Mouse (Mus musculus) megakaryocyte-erythroid progenitor cell, adult 5-6 weeks (primary cell): ENCODE results near the gene Mcm6. TPM values are rescaled to one million over a fixed set of nuclear protein-coding genes. Genes with fewer than 3 reads are reported as not detected.

Source experiments
- ATAC-seq: replicated peaks from 2 replicates; pipeline ENCODE4 v1.8.0; 2016; ENCODE audit warnings: mild to moderate bottlenecking, inconsistent platforms; ENCODE audit not compliant: severe bottlenecking, poor library complexity, low FRiP score, low TSS enrichment
- total RNA-seq, 2 experiments: library from RNA; stranded (forward) in 1 of 2; stranded (reverse) in 1 of 2; fragments of 200-1000, 215-1000 nt in 1 of 2; fragments of >200 nt in 1 of 2; fragmentation: Nextera tagmentation in 1 of 2; gene quantifications; 2 replicates each; pipeline ENCODE4 v1.2.3; 2014 to 2017

The Mcm6 gene
- total RNA-seq (2014; fragmentation: Nextera tagmentation) (286 and 335 TPM in 2 replicates), total RNA-seq (2017) (447 and 543 TPM in 2 replicates)

DNA sequence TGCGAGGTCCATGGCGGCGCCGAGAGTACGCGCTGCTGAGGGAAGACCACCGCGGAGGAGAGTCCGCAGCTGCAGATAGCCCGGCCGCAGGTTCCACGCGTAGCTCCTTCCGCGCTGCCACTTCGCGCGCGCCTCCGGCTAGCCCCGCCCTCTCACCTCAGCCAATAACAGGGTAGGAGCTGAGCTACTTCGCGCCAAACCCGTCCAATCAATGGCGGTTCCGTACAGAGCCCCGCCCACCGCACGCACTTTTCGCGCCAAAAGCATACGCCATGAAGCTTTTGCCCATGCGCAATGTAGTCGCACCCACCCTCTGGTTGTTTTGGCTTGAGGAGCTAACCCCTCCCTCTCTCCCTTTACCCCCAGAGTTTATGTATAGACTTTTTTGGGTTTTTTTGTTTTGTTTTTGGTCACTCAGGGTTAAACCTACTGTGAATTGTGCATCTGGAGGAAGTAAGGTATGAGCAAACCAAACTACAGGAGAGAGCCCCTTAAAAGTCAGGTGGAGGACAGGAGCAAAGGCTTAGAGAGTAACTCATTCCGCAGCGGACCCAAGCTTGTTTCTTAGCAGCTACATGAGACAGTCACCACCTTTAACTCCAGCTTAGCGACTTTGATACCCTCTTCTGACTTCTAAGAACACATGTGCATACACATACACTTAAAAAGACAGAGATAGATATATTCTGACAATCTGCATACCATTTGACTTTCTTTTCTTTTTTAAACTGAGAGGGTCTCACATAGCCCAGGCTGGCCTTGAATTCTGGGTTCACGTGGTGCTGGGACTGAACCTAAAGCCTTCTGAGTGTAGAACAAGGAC, at the start of gene Mcm6:
Mcm6 (minus strand) TSS at position 111 of the 823 bp plus-strand sequence.
- ATAC-seq = peak; percentile 87

DNA sequence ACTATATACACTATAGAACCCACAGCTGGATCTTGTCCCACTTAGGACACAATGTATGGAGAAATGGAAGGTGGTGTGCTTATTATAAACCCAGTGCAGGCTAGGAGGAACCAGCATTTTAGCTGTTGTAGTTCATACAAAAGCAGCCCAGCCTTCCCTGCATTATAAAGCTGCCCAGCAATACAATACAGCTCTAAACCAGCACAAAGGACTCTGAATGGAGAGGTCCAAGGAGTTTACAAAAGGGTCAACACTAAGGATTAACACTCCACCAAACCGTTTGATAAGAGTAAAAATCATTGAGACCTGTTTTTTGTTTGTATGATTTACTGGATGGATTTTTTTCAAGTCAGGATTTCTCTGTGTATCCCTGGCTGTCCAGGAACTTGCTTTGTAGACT, 47.4 kb upstream of the Mcm6 start:
- no peak for ATAC-seq

DNA sequence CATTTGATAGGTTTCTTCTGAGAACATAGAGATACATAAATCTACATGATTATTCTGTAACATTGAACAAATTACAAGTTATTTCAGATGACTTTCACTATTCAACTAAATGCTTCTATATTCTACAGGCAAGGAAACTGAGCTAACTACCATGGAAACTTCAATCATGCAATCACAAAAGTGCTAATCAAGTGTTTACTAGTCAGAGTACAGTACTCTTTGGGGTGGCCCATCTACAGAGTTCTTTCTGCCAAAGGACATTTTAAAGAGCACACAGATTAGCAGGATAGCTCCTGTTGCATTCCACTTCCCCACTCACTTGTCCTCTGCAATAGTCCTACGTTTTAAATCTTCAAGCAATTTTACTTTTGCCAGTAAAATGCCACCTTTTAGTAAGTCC, 46.2 kb upstream of the Mcm6 start:
- ATAC-seq = no peak

DNA sequence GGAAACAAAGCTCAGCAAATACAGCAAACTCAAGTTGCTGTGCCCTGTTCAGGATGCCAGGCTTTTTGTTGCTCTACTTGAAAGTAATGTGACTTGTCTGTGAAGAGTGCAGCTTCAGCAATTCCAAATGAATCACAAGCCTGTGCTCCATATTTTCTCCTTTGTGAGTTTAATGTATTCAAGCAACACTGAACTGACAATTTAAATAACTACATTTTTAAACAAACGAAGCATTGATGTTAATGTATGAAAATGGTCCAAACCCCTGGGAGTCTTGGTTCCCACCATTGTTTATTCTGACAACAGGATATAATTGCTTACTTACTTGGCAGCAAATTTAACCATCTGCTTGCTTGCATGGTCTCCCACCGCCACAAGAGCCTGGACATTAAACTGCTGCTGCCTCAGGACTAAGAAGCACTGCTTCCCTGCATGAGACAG, 45.6 kb upstream of the Mcm6 start:
- ATAC-seq = no peak

DNA sequence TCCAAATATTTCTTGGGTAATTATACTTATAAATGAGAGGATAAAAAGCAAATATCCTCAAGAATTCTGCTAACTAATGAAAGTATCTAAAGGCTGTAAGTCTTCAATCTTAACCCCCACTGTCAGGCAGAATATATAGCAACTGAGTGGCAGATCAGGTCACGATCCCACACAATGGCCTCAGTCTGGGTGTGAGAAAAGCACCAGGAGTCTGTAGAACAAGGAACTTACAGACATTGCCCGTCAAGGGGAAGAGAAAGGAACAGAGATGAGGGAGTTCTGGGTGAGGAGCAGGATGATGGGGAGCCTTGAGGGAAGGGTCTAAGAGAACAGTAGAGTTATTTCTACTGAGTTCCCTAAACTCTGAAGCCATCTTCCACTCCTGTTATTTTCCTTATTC, 41.5 kb upstream of the Mcm6 start:
- no peak for ATAC-seq

DNA sequence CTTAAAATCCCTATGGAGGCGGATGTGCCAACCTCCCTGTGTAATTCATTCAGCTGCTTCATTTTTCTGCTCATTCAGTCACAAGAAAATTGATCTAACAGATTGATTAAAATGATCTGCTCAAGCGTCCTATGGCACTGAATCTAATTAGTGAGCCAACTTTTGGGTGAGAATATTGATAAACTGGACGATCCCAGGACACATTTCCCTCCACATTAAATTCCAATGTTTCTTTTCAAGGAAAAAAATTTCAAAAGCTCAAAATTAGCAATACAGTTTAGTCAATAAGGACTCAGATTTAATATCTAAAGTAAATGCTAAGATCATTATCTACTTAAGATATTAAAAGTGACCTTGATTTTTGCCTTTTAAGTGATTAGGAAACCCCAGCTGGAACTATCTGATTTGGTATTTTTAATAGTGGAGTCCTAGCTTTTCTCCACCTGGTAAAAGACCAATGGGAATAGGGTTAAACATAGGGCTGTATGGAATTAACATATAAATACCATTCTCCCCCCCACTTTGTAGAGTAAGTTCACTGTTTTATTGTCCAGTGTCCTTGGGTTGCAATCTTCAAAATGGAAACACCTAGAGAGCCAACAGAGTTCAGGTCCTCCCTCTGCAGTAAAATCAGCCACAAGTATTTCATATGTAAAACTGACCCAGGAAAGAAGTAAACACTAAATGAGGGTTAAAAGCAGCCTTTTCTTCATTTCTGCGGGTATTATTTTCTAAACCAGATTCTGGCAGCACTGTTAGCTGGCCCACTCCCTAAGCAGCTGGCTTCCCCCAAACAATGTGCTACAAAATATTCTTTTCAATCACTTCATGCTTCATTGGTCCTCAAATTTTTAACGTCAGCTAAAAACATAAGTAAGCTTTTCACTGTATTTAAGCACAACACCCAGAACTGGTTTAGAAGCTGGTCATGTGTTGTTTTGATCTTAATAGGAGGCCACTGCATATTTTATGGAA, 40.8 kb upstream of the Mcm6 start:
- ATAC-seq = no peak

DNA sequence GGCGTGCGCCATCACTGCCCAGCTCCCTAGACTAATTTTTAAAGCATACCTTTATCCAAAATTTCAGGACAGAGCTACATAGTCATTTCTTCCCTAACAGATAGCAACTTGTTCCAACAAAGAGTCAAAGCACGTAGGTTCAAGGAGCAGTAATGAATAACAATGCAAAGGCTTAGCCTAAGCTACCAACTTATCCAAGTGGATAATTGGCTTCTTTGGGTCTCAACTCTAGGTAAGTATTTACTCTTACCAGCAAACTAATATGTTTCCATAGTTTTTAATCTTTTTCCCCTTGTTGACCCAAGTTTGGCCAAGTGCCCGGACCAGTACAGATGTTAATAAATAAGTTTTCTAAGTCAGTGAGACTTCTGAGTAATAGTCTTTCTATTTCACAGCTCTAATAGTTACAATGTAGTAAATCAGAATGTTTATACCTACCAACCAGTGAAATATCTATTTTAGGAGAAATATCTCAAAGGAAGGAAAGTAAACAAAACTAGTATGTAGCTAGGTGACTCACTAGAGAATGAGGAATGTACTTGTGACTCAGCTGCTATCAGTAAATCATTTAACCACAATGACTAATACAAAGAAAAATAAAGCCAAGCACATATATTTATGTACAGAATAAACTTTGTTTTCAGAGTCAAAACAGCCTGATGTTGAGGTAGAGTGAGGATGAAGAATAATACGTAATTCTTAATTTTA, 39.4 kb upstream of the Mcm6 start:
- peak; percentile 78 for ATAC-seq

DNA sequence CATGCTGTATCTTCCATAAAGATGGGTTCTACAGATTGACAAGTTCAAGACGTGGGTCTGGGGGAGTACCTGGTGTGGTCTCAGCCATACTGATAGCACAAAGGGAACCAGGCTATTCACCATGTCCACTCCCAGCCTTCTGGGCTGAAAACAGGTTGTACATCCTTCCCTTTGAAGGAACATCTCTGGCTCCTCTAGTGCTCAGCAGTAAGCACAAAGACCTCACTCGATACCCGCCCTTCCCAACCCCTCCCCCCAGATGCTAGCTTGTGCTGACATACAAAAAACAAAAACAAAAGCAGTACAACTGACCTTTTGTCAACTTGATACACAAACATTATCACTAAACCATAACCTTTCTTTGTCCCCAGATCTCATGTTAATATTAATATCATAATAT, 35.2 kb upstream of the Mcm6 start:
- ATAC-seq = no peak

DNA sequence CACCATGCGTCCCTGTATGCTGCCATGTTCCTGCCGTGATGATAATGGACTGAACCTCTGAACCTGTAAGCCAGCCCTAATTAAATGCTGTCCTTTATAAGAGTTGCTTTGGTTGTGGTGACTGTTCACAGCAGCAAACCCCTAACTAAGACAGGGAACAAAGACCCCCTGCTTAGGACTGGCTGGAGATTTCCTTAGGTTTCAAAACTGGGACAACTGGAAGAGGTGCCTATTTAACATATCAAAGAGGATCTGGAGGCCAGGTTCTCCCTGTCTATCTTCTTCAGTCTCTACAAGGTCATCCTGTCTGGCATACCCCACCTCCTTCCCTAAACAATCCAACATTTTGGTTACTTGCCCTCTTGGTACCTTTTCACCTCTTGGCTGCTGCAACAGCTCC, 32.9 kb upstream of the Mcm6 start:
- no peak for ATAC-seq

DNA sequence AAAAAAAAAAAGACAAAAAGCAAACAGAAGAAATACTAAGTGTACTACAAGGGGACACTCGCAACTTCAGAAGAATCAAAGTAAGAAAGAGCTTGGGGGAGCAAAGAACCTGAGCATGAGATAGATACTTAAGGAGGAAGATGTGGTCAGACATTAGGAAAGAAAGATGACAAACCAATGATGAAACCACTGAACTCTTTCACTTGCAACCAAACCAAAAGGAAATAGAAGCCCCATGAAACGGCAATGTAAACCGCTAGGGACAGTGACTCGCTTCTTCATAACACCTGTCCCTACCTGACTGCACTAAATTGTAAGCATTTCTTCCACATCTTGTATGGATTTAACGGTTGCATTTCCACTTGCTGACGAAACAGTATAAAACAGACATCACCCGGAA, 27.0 kb upstream of the Mcm6 start:
- no peak for ATAC-seq

DNA sequence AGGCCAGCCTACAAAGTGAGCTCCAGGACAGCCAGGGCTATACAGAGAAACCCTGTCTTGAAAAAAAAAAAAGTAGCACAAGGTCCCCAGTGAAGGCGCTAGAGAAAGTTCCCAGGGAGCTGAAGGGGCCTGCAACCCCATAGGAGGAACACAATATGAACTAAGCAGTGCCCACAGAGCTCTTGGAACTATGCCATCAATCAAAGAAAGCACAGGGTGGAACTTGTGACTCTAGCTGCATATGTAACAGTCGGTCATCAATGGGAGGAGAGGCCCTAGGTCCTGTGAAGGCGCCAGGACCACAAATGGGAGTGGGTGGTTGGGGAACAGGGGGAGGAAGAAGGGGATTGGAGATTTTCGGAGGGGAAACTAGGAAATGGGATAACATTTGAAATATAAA, 17.4 kb upstream of the Mcm6 start:
- no peak for ATAC-seq

DNA sequence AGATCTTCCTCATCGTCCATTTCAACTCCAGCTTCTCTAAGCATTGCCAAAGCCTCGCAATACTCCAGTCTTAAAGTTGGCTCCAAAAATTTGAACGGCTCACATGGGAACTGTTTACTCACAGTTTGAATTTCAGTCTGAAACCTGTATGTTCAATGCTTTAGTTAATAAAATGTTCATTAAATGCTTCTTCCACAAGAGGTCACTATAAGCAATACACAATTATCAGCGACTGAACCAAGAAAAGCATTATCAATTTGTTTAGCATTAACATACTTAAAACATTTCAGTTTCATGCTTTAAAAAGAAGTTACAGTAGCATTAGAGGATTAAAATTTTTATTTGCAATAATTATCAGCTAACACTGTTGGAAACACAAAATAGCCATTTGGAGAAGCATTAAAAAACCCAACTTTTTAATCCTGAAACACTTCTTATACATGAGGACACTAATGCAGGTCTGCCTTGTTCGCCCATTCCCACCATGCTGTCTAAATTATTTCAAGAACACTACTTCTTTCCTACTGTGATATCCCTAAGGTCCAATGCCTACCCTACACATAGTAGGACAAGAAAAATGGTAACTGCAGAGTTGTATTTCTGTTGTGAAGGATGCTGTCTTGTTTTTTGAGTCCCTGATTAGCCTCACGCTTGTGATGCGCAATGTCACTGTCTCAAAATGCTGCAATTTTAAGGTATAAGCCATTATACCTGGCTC, 12.8 kb upstream of the Mcm6 start:
- ATAC-seq = no peak

DNA sequence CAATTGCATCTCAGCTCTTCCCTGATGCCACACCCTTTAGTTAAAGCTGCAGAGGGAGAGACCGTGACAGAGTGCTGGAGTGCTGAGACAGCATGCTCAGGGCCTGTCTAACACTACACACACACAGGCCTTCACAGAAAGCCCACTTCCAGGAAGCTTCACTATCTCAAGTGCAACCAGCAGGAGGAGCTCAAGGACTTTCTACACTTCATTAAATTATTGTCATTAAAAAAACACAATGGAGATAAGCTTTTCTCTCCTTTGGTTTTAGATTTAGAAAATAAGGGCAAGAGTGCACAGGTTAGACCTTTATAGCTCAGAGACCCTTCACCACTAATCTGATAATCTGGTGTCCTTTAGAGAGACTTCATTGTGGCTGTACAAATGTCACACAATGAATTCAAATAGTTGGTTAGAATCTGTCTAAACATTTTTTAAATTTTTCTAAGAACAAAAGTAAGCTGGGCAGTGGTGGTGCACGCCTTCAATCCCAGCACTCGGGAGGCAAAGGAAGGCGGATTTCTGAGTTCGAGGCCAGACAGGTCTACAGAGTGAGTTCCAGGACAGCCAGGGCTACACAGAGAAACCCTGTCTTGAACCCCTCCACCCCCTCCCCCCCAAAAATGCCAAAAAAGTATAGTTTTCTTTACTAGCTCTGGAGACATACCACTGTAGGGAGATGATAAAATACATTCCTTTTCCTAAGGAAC, 9.4 kb upstream of the Mcm6 start:
- ATAC-seq = peak; percentile 83

DNA sequence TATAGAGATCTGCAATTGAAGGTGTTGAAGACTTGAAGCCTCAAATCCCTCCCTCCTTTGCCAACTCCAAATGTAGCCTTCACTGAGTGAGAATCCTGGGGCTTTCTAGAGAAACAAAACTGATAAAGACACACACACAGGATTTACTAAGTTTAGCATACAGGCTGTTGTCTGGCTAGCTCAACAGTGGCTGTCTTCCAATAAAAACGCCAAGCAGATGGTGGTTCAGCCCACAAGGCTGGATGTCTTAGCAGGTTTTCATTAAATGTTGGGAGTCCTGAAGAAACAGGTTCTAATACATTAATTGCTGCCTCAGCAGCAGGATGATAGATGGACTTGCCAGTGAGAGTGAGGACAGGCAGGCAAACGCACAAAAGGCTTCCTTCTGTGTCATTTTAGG, 1.1 kb upstream of the Mcm6 start:
- ATAC-seq = no peak; the same call in 1 of the 2 replicates

DNA sequence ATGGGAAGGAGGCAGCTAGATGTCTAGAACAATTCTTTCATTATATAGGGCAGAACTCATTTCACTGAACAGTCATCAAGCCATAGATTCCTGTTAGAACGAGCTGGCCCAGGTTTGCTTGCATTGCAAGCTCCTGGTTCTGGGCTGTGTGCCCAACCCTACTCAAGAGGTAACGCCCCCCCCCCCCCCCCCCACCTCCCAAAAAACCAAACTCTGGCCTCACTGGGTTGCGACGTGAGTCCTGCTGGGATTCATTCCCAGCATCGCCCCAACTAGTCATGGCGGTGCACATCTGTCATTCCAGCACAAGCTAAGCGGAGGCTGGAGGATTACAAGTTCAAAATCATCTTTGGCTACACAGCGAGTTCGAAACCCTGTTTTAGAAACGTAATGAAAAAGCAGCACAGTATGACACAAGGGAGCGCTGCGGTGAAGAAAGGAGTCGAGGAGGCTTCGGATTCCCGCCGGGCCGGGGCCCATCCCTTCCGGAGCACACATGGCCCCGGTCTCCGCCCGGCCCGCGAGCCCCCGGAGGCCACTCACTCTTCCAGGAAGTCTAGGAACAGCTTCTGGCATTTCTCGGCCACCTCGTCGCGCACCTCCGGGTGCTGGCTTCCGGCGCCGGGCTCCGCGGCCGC, 429 bp downstream of the Mcm6 start:
- peak; percentile 11 for ATAC-seq

DNA sequence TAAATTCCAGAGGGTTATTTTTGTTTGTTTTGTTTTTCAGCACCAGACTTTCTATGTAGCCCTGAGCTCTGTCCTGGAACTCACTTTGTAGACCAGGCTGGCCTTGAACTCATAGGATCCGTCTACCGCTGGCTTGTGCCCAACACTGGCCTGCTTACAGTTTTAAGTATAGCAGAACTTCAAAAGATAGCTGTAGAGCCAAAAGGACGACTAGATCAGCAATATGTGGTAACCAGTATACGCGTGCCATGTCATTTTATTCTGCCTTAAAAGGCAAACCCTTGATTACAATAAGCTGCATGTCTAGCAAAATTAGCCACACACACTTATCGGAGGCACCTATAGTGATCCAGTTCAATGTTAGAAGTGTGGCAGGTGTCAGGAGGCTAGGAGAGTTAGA, 1.2 kb downstream of the Mcm6 start:
- peak; percentile 9; the same call in 1 of the 2 replicates for ATAC-seq

DNA sequence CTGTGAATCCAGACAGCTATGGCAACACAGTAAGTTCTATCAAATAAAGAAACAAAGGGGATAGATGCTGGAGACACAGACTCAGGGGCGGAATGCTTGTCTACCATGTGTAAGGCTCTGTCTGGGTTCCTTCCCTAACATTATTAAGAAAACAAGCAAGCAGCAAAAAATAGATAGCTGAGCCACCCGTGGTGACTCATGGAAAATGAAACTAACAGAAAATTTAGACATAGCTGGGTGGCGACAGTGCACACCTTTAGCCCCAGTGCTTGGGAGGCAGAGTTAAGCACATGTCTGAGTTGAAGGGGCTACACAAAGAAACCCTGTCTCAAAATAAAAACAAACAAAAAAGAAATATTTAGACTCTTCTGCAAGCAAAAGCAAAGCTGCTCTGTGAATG, 2.0 kb downstream of the Mcm6 start:
- ATAC-seq = peak; percentile 16; the same call in 1 of the 2 replicates

DNA sequence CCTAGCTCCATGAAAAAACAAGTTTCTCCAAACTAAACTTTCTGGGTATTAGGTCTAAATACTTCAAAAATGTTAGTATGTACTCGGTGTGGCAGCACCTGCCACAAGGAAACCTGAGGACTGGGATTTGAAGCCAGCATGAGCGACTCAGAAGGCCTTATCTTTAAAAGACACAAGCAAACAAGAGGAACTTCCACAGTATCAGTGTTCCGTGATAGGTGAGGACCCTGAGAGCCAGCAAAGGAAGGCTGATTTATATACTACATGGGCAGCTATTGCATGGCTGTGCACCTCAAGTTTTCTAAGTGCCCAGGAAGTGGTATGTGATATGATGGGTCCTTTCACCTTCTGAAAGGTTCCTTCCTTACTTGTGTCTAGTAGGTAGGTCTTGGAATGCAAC, 6.4 kb downstream of the Mcm6 start:
- ATAC-seq = peak; percentile 53
